Mouse (Mus musculus) liver, postnatal 0 days (tissue): ENCODE measurements around the gene Robo1.

Experiments
- CTCF ChIP-seq: sonication (generic); IDR thresholded peaks from 2 replicates; pipeline ENCODE4 v1.5.1; 2016; ENCODE audit warnings: antibody characterized with exemption, low read depth
- EP300 ChIP-seq: IDR thresholded peaks from 2 replicates; pipeline ENCODE4 v1.6.1; 2016; ENCODE audit warnings: antibody characterized with exemption, low read depth, mild to moderate bottlenecking

DNA sequence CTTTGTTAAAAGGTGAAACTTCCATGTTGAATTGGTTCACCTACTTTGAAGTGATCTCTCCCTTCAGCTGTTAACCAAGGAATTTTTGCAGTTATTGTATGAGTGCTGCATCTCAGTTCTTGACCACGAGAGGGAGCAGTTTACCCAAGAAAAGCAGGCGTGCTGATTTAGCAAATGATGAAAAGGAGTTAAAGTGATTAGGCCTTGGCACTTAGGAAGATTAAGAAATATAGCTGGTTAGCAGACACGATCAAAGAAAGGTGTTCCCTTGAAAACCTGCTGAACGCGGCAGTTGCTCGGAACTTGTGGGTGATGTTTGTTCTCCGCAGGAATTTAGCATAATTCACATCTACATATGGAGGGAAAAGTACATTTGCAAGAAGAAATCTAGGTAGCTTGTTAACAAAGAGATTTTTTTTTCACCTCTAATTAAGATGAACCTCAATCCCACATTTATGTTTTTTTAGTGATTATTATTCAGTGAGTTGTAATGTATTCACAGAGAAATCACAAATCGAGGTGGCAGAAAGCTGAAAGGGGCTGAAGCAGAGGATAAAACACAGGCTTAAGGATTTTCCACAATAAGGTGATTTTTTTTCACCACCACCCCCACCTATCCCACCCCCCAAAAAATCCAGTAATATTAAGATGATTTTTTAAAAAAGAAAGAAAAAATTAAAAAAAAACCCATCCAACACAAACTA lies 687.3 kb downstream of the Robo1 start:
- no peak for TF ChIP-seq EP300
- TF ChIP-seq CTCF, result peak; percentile 72
